Mouse (Mus musculus) adrenal gland, postnatal 14 days (tissue): ENCODE results near the gene Rbms2. TPM values are rescaled to one million over a fixed set of nuclear protein-coding genes. Genes with fewer than 3 reads are reported as not detected.
"Not testable (repeated sequence)": the region's sequence is repeated elsewhere in the genome, so short reads cannot be mapped to it uniquely, and the experiment has no call there.

ENCODE experiments used
- DNase-seq: peaks from one replicate; pipeline ENCODE4 v3.0.0; 2021; ENCODE audit warnings: mixed read lengths
- total RNA-seq: library from RNA; stranded (reverse); gene quantifications from 2 replicates; pipeline ENCODE4 v1.2.3, GENCODE M21; 2021

Gene Rbms2
- total RNA-seq, 1 experiment from 2014 or later: 73.9 TPM

- DNase-seq: no peak
These were observed 13.0 kb upstream of the Rbms2 start for GRCm38 (mm10) chr10:128193113-128193512.

- DNase-seq: not testable (repeated sequence)
These were observed 12.1 kb upstream of the Rbms2 start for GRCm38 (mm10) chr10:128192030-128192766.

GRCm38 (mm10) chr10:128191472-128191871 is 11.4 kb upstream of the Rbms2 start:
- no peak for DNase-seq

GRCm38 (mm10) chr10:128188242-128188877 is 8.3 kb upstream of the Rbms2 start:
- peak; percentile 86 for DNase-seq

- DNase-seq: no peak
These were observed 7.1 kb upstream of the Rbms2 start for GRCm38 (mm10) chr10:128187181-128187605.

GRCm38 (mm10) chr10:128185959-128186358 is 5.9 kb upstream of the Rbms2 start:
- DNase-seq: peak; percentile 87

GRCm38 (mm10) chr10:128185277-128185940 is 5.3 kb upstream of the Rbms2 start:
- DNase-seq: no peak

- DNase-seq: no peak
These were observed 4.2 kb upstream of the Rbms2 start for GRCm38 (mm10) chr10:128184296-128184695.

GRCm38 (mm10) chr10:128177316-128177715 is 2.8 kb downstream of the Rbms2 start:
- no peak for DNase-seq

- peak; percentile 79 for DNase-seq
These were observed 3.9 kb downstream of the Rbms2 start for GRCm38 (mm10) chr10:128175996-128176755.

GRCm38 (mm10) chr10:128175302-128175701 is 4.8 kb downstream of the Rbms2 start:
- no peak for DNase-seq

- DNase-seq: not testable (repeated sequence)
These were observed 8.7 kb downstream of the Rbms2 start for GRCm38 (mm10) chr10:128171348-128171747.

- DNase-seq: no peak
These were observed 13.0 kb downstream of the Rbms2 start for GRCm38 (mm10) chr10:128167091-128167490.

GRCm38 (mm10) chr10:128165726-128166125 is 14.4 kb downstream of the Rbms2 start:
- not testable (repeated sequence) for DNase-seq

- DNase-seq: no peak
These were observed 26.1 kb downstream of the Rbms2 start for GRCm38 (mm10) chr10:128153978-128154377.

- peak; percentile 84 for DNase-seq
These were observed 29.2 kb downstream of the Rbms2 start for GRCm38 (mm10) chr10:128150941-128151340.

- peak; percentile 91 for DNase-seq
These were observed 30.5 kb downstream of the Rbms2 start for GRCm38 (mm10) chr10:128149592-128149991.

- no peak for DNase-seq
These were observed 31.2 kb downstream of the Rbms2 start for GRCm38 (mm10) chr10:128148789-128149365.

- DNase-seq: peak; percentile 66
These were observed 35.1 kb downstream of the Rbms2 start for GRCm38 (mm10) chr10:128144961-128145360.

GRCm38 (mm10) chr10:128143659-128144058 is 36.4 kb downstream of the Rbms2 start:
- DNase-seq: peak; percentile 43

- no peak for DNase-seq
These were observed 37.9 kb downstream of the Rbms2 start for GRCm38 (mm10) chr10:128142165-128142564.
